Mouse (Mus musculus) liver, adult 2 months (tissue): Measurements from ENCODE around the gene Wfdc11.

ENCODE experiments used
- CTCF ChIP-seq: fragments of 200-500 bp; IDR thresholded peaks from 2 replicates; pipeline ENCODE4 v1.5.1; 2011; ENCODE audit warnings: low read depth, low read length, control low read depth
- POLR2A ChIP-seq: fragments of 200-500 bp; IDR thresholded peaks from 2 replicates; pipeline ENCODE4 v1.6.1; 2011; ENCODE audit warnings: low read length, control low read depth; ENCODE audit not compliant: insufficient read depth; ENCODE audit errors: extremely low read depth

DNA sequence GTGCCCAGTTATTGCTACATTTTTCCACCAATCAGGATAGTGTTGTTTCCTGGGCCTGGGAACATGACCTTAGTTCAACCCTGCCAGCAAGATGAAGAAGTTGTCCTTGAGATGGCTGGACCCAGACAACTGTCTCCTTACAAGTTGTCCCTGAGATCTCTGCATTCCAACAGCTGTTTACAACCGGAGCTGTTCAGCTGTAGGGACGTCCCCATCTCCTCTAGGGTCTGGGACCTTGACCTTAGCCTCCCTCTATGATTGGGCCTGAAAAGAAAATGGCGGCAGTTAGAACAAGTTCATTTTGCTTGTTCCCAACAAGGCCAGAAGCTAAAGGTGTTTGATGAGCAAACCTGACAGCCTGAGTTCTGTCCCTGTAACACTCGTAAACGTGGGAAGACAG is 54.8 kb downstream of the Wfdc11 start:
- TF ChIP-seq POLR2A (no peak), CTCF (no peak)
